Mouse (Mus musculus): ENCODE results near the gene Srsf4.

Gene Srsf4

DNA sequence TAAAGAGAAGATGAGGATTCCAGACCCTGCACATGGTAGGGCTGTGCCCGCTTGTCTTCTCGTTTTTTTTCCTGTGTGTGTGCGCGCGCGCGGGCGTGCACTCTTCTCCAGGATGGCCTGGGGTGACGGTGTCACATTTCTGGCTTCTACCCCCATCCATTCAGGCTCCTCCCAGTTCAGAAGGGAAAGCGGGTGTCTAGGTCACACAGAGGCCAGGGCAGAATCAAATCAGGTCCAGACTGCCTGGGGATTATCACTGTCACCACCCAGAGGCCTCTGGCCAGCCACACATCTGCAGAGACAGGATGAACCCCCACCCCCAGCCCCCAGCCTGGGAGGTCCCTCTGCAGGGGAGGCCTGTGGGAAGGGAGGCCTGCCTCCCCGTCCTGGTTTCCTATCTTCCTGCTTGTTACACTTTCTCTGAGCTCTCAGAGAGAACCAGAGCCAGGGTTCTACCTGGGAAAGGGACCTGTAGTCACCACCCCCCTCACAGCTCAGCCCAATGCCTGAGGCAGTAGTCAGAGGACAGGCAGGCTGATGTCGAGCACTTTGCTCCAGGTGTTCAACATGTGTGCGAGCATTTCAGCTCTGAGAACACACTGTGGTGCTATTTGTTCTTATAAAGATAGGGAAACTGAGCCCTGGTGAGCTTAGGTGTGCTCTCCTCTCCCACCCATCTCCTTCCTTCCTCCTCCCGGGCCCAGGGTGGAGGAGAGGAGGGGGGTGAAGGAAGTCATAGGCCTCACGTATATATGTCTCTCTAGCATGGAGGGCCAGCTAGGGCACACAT is 45.5 kb downstream of the Srsf4 start:
- POLR2A ChIA-PET, result interaction anchor here (0.6 to 2.6 kb wide), 25 partner anchors 8 to 384 kb away, joined by 3 to 13 read pairs (median 3); partner anchors contain the start of genes Srsf4 (in 3 of the 4) and Rab42 (in 1 of the 4)

DNA sequence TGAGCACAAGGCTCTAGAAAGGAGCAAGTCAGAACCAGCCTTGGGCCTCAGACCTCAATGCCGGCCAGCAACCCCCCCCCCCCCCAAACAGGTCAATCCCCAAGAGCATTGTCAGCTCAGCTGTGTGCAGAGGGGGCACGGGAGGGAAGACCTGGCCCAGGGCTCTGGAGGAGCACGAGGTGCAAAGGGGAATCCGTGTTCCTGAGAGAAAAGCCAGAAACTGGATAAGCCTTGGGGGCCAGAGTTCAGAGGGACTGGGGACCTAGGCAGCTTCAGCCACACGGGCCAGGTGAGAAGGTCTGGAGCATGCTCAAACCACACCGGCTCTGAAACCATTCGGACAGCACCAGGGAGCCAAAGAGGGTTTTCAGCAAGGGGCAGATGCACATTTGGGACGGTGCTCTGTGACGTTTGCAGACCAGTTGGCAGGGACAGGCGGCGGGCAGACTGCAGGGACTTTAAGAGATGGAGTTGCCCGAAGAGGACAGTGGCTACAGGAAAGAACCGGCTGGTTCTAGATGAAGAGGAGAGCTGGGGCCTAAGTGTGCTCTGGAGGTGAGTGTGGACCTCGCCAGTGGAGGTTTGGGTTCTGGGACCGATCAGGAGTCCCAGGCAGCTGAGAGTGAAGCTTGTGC is 46.2 kb downstream of the Srsf4 start:
- POLR2A ChIA-PET, result interaction anchor here (0.6 to 2.3 kb wide), 22 partner anchors 8 to 1074 kb away, joined by 3 to 13 read pairs (median 3); partner anchors contain the start of genes Srsf4 (in 2 of the 4) and Rab42 (in 1 of the 4)
- CTCF ChIA-PET, result interaction anchor here in 1 of 4 experiments (0.6 to 0.7 kb wide), 3 partner anchors 59 to 653 kb away, joined by 3 to 4 read pairs (median 3); no protein-coding TSS in a partner anchor

More for the DNA sequence above, 45.5 kb downstream of the Srsf4 start:
- CTCF ChIA-PET, result interaction anchor here in 3 of 4 experiments (0.5 to 1.0 kb wide), 6 partner anchors 14 to 701 kb away, joined by 3 to 19 read pairs (median 4); no protein-coding TSS in a partner anchor

DNA sequence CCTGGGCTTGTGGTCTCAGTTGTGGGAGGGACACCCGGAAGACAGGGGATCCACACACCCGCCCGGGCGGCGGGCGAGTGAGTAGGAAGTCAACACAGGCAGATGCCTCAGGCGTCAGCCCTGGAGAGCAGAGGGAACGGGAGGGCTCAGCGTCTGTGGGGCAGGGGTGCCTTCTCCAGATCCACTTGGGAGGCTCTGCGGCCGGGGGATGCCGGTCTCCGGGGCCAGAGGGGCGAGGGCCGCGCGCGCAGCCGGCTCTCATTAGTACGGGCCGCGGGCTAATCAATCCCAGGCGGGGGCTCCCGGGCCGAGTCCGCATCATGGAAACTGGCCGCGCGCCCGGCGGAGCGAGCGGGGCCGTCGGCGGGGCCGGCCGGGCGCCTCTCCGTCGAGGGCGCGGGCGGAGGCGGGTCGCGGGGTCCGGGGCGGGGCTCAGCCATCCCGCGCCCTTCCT is 46.8 kb downstream of the Srsf4 start:
- ChIA-PET CTCF (interaction anchor here in 1 of 4 experiments (0.6 kb wide), 1 partner anchor 169 kb away, joined by 3 read pairs; no protein-coding TSS in a partner anchor), POLR2A (interaction anchor here in 3 of 4 experiments (0.6 to 2.3 kb wide), 15 partner anchors 8 to 1073 kb away, joined by 3 to 13 read pairs (median 4); partner anchors contain the start of genes Srsf4 (in 2 of the 3), Epb41 (in 1 of the 3) and Gm10300 (in 1 of the 3))

DNA sequence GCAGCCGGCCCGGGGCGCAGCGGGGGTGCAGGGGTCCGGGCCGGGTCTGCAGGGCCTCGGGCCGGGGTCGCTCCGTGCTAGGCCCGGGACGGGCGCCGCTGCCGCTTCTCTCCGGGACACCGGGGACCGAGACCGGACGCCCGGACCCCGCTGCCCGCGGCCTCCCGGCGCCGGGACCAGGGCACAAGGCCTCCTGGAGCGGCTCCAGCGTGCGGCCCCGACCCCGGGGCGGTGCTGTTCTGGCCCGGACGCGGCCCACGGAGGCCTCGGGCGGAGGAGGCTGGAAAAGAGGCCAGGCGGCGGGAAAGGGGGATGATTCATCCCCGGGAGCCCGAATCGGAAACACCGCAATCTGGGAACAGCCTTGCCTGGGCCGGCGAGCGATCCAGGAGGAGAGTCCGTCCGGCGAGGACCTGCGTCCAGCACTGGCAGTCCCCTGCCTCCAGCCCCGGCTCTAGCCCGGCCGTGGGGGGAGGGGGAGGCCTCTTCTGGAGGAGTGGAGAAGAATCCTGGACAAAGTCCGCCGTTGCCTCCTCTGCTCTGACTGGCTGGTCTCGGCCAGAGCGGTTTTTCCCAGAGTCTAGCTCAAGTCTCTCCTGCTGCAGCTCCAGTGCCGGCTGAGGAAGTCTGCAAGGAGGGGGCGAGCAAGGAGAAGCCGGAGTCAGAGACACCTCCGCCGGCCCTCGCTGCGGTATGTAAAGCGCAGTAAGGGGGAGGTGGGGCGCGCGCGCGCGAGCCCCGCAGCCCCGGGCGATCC is 47.4 kb downstream of the Srsf4 start:
- ChIA-PET CTCF (interaction anchor here in 1 of 4 experiments (0.6 kb wide), 1 partner anchor 654 kb away, joined by 3 read pairs; no protein-coding TSS in a partner anchor), POLR2A (interaction anchor here in 3 of 4 experiments (0.6 to 2.4 kb wide), 7 partner anchors 13 to 219 kb away, joined by 3 to 9 read pairs (median 3); partner anchors contain the start of genes Srsf4 (in 2 of the 3), Epb41 (in 1 of the 3) and Gm10300 (in 1 of the 3))

DNA sequence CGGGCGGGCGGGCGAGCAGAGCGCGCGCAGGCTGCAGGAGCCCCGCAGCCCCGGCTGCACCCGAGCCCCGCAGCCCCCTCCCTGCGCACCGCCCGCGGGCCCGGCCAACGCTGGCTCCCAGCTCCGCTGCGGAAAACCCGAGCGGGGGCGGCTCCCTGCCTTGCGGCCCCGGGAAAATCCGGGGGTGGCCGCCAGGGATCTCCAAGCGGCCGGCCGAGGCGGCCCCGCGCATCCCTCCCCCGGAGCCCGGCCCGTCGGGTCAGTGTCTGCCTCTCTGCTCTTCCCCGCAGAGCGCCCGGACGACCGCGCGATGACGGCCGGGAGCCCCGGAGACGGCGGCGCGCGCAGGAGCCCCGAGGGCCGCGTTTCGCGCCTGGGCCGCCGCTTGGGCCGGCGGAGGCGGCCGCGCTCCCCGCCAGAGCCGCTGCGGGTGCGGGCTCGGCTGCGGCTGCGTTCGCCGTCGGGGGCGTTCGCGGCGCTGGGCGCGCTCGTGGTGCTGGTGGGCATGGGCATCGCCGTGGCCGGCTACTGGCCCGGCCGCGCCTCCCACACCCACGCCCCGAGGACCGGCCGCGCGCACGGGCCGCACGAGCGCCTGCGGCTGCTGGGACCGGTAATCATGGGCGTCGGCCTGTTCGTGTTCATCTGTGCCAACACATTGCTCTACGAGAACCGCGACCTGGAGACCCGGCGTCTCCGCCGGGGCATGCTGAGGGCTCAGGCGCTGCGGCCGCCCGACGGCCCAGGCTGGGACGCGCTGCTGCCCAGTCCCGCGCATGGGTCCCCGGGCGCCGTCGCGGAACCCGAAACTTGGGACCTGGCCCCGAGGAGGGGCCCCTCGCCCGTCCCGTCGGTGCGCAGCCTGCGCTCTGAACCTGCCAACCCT is 48.3 kb downstream of the Srsf4 start, which contains the start of gene Tmem200b:
Gene Tmem200b, plus strand, starts transcription at position 311 of the 886 bp plus-strand sequence.
- CTCF ChIA-PET, result interaction anchor here in 3 of 4 experiments (0.6 to 1.0 kb wide), 4 partner anchors 10 to 654 kb away, joined by 3 to 5 read pairs (median 3); no protein-coding TSS in a partner anchor
- POLR2A ChIA-PET, result interaction anchor here in 2 of 4 experiments (0.7 to 2.5 kb wide), 8 partner anchors 12 to 154 kb away, joined by 3 to 9 read pairs (median 4); partner anchors contain the start of genes Srsf4 (in 2 of the 2), Epb41 (in 1 of the 2) and Gm10300 (in 1 of the 2)

DNA sequence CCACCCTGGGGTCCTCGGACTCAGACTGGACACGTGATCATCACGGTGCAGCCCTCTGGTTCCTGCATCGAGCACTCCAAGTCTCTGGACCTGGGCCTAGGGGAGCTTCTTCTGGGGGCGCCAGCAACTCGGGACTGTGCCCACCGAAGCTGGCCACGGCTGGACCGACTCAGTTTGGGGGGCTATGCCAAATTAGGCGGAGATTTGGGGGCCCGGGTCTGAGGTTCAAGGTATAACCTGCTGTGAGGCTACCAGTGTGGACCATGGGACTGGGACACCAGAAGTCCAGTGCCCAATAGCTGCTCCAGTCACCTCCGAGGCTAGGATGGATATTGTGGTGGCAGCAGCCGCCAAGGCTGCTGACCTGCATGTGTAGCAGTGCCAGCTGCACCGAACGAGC is 49.0 kb downstream of the Srsf4 start:
- ChIA-PET CTCF (interaction anchor here in 3 of 4 experiments (0.6 to 1.0 kb wide), 3 partner anchors 10 to 182 kb away, joined by 3 to 5 read pairs (median 3); no protein-coding TSS in a partner anchor), POLR2A (interaction anchor here in 3 of 4 experiments (0.5 to 2.5 kb wide), 9 partner anchors 8 to 225 kb away, joined by 3 to 9 read pairs (median 5); partner anchors contain the start of gene Srsf4 (in 2 of the 3))

DNA sequence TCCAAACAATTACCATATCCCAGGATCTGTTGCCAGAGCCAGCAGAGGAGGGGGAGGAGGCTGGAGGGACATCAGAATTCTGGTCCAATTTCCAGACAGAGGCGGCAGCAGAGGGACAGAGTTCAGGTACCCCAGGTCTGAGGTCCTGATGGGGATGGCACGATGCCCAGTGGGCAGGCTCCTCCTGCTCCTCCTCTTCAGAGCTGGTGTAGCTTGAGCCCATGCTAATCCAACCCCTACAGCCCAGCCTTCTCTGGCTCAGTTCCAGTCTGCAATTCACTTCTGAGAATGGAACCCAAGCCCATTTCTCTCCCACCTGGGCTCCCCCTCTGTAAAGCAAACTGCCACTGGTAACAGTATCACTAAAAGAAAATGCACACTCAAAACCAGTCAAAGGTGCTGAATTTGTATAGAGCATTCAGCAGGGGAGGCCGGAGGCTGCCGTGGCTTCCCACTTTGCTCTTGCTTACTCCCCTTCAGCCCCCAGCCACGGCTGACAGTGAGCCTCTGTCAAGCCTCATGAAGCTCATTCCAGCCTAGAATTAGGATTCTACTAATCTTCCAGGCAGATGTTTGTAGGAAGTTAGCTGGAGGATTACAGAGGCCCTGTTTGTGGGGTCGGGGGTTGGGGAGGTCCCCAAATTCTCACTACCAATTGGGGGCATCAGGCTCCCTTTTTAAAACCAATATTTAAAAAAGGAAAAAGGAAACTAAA is 50.8 kb downstream of the Srsf4 start:
- POLR2A ChIA-PET, result interaction anchor here in 3 of 4 experiments (1.1 to 2.5 kb wide), 5 partner anchors 8 to 420 kb away, joined by 3 to 6 read pairs (median 3); partner anchors contain the start of gene Srsf4 (in 1 of the 3)
- CTCF ChIA-PET, result interaction anchor here in 2 of 4 experiments (0.7 to 1.4 kb wide), 3 partner anchors 8 to 11 kb away, joined by 3 read pairs; no protein-coding TSS in a partner anchor

DNA sequence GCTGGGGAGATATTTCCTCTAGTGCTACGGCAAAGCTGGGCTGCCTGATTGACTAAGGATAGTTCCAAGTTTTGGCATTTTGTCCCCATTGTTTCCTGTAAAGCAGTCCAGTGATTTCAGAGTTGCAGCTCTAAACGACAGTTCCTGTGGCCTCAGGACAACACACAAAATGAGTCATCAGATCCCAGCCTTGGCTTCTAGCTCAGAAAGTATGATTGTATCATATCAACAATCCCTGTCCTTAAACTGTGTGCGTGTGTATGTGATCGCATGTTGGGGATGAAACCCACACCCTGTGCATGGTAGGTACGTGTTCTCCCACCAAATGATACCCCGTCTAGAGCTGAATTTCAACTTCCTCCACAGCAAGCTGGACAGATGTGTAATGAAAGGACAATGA is 55.7 kb downstream of the Srsf4 start:
- CTCF ChIA-PET, result interaction anchor here in 2 of 4 experiments (1.6 to 1.9 kb wide), 3 partner anchors 13 to 24 kb away, joined by 4 to 7 read pairs (median 7); no protein-coding TSS in a partner anchor
- POLR2A ChIA-PET, result interaction anchor here in 1 of 4 experiments (0.9 to 1.9 kb wide), 4 partner anchors 10 to 21 kb away, joined by 3 to 7 read pairs (median 4); no protein-coding TSS in a partner anchor

DNA sequence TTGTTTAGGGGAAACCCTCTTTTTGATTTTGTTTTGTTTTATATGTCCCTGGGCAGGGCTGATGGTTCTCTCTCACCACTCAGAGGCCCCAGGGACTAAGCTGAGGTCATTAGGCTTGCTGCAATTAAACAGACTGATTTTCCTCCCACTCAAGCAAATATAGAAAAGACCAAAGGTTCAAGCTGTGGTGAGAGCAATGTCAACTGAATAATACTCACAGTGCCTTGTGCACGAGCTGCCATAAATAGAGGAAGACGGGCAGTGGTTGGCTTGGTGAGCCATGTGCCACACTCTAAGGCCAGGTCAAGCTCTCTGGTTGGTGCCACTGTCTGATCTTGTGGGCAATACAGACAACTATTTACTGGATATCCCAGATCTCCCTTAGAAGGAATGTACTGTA is 66.0 kb downstream of the Srsf4 start:
- ChIA-PET POLR2A (interaction anchor here in 2 of 4 experiments (0.6 to 1.0 kb wide), 3 partner anchors 21 to 29 kb away, joined by 3 read pairs; no protein-coding TSS in a partner anchor), CTCF (no interaction called here)

DNA sequence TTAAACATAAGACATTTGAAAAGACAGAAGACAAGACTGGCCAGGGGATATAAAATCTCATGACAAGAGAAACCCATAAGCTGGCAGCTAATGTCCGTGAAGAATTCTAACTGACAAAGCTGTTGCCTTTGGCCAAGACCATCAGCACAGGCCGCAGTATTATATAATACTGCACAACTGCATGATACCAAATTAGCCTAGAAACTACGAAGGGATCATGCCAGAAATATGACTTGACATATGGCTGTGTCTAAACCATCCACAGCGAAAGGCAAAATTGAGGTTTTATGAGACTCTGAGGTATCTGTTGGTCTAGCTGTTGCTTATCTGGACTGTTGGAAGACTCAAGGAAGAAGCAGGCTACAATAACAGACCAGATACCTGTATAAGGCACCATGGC is 67.4 kb downstream of the Srsf4 start:
- CTCF ChIA-PET, result interaction anchor here in 1 of 4 experiments (0.7 kb wide), 1 partner anchor 314 kb away, joined by 3 read pairs; no protein-coding TSS in a partner anchor

DNA sequence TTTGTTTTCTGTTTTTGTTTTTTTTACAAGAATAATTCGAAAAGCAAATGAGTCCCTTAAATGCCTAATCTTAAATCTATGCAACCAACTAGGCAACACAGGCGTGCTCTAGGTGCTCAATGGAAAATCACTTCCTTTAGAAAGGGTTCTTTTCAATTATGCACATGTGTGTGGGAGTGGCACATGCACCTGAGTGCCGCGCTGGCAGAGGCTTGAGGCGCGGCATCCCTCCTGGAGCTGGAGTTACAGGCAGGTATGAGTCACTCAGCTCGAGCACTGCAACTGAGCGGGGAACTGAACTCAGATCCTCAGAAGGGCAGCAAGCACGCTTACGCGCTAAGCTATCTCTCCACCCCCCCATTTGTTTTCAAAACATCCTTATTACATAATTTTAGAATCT is 74.4 kb downstream of the Srsf4 start:
- POLR2A ChIA-PET, result interaction anchor here in 2 of 4 experiments (0.6 to 1.3 kb wide), 2 partner anchors 10 to 264 kb away, joined by 3 to 4 read pairs; no protein-coding TSS in a partner anchor
- CTCF ChIA-PET, result interaction anchor here in 1 of 4 experiments (1.4 kb wide), 1 partner anchor 43 kb away, joined by 3 read pairs; no protein-coding TSS in a partner anchor

More for the DNA sequence above, 67.4 kb downstream of the Srsf4 start:
- POLR2A ChIA-PET, result interaction anchor here in 2 of 4 experiments (0.6 to 1.5 kb wide), 2 partner anchors 26 to 67 kb away, joined by 3 to 4 read pairs; no protein-coding TSS in a partner anchor

DNA sequence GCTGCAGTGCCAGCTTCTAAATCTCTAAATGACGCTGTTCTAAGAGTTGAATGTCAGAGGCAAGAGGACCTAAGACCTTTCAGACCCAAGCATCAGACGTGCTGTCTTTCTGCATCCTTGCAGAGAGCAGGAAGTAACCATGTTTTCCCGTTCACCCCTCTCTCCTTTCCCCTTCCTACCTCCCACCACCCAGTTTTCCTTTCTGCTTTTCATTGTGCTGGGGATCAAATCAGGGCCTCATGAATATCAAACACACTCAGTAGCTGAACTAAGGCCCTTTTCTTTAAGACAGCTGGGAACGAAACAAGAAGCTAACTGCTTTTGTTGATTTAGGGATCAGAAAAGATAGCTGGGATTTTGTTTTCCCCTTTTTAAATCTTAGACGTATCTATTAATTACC is 76.5 kb downstream of the Srsf4 start:
- ChIA-PET CTCF (interaction anchor here in 3 of 4 experiments (0.6 to 1.5 kb wide), 5 partner anchors 13 to 867 kb away, joined by 3 to 5 read pairs (median 4); no protein-coding TSS in a partner anchor), POLR2A (interaction anchor here in 3 of 4 experiments (0.6 to 1.0 kb wide), 5 partner anchors 8 to 297 kb away, joined by 3 to 5 read pairs (median 4); no protein-coding TSS in a partner anchor)

DNA sequence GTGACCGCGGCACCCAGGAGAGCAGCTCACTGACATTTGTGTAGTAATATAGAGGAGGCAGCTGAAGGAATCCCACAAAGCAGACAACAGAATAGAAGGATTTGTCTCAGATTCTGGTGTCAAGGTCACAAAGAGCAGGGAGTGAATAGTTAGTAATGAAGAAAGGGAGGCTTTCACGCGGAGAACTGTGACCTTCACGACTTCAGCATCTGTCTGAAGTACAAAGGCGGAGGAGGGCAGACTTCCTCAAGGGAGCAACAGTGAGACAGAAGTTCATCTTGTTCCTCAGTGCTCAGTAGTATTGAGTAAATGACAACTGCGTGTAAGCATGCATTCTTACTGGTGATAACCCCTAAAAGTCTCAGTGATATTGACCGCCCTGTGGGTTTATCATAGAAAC is 77.2 kb downstream of the Srsf4 start:
- POLR2A ChIA-PET, result interaction anchor here in 2 of 4 experiments (0.8 to 1.0 kb wide), 3 partner anchors 12 to 31 kb away, joined by 3 to 4 read pairs (median 4); no protein-coding TSS in a partner anchor
- CTCF ChIA-PET, result interaction anchor here in 1 of 4 experiments (0.5 to 1.4 kb wide), 3 partner anchors 46 to 866 kb away, joined by 3 to 4 read pairs (median 3); no protein-coding TSS in a partner anchor

Data from embryonic stem cell, embryonic (primary cell).